Mouse (Mus musculus): Measurements from ENCODE around the gene Jdp2.

DNA sequence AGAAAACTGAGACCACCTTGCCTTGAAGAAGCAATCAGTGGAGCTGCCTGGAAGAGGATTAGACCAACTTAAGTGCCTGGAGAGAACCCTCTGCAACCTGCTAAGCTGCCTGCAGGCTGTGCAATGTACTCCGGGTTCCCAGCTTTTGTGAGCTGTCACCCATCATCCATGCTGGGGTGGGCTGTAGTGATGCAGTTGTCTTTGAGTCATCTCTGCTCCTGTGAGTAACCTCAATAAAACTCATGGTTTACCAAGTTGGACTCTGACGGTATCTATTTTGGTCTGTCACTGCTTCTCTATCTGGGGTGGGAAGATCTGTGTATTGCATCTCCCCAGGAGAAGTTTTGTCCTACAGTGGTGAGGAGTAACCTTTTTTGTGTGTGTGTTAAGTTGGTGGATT lies 4.4 kb upstream of the Jdp2 start:
- TF ChIP-seq CTCF (IDR thresholded peaks at IDR 0.05; ENCODE audit: low read depth, low read length) (no peak), POLR2A (IDR thresholded peaks at IDR 0.05; ENCODE audit: extremely low read depth, insufficient read depth, low read length) (no peak)

Measured in liver, adult 2 months (tissue).